Mouse (Mus musculus) liver, embryonic 13.5 days (tissue): ENCODE results near the gene Plppr1. TPM values are rescaled to one million over a fixed set of nuclear protein-coding genes. Genes with fewer than 3 reads are reported as not detected.

Source experiments
- ATAC-seq: fragments of 200-750 bp; cut with Nextera tagmentation; 2 replicates; pipeline ENCODE4 v1.8.0; 2017; ENCODE audit warnings: low read depth, mild to moderate bottlenecking, moderate number of reproducible peaks, moderate library complexity
- DNase-seq: peaks from one replicate; pipeline ENCODE4 v3.0.0; 2022
- H3K27ac ChIP-seq: fragments of 300-500 bp; sonication (generic); 2 replicates; pipeline ENCODE4 v1.5.1; 2015; ENCODE audit warnings: moderate library complexity, mild to moderate bottlenecking, inconsistent platforms
- H3K27me3 ChIP-seq: fragments of 300-500 bp; sonication (generic); 2 replicates; pipeline ENCODE4 v1.6.1; 2015; ENCODE audit warnings: mild to moderate bottlenecking, inconsistent platforms
- H3K36me3 ChIP-seq: fragments of 300-500 bp; sonication (generic); 2 replicates; pipeline ENCODE4 v1.6.1; 2015; ENCODE audit warnings: mild to moderate bottlenecking, inconsistent platforms
- H3K4me1 ChIP-seq: fragments of 300-500 bp; sonication (generic); replicated peaks from 2 replicates; pipeline ENCODE4 v1.6.1; 2015; ENCODE audit warnings: inconsistent platforms
- H3K4me2 ChIP-seq: fragments of 300-500 bp; sonication (generic); 2 replicates; pipeline ENCODE4 v1.6.1; 2015; ENCODE audit warnings: inconsistent platforms, mild to moderate bottlenecking, moderate library complexity
- H3K4me3 ChIP-seq: fragments of 300-500 bp; sonication (generic); replicated peaks from 2 replicates; pipeline ENCODE4 v1.5.1; 2015; ENCODE audit warnings: mild to moderate bottlenecking, inconsistent platforms
- H3K9ac ChIP-seq: fragments of 300-500 bp; sonication (generic); 2 replicates; pipeline ENCODE4 v1.6.1; 2015; ENCODE audit warnings: mild to moderate bottlenecking, inconsistent platforms
- H3K9me3 ChIP-seq: fragments of 300-500 bp; sonication (generic); replicated peaks from 2 replicates; pipeline ENCODE4 v1.6.1; 2016; ENCODE audit warnings: inconsistent platforms
- WGBS: fragments of 180-500 bp; shearing (Covaris S2); methylation state at CpG from one replicate; pipeline ENCODE4 v1.1.7; 2015; ENCODE audit not compliant: insufficient replicate concordance; 5-methylcytosine and 5-hydroxymethylcytosine counted together
- polyA plus RNA-seq: library from polyadenylated mRNA; unstranded; fragments of >200 nt; fragmentation: Nextera tagmentation; extraction: Ambion mirVana; gene quantifications from 2 replicates; pipeline ENCODE4 v1.2.1, GENCODE M21; 2015

The Plppr1 gene
- polyA plus RNA-seq, 1 experiment from 2014 or later, result 0.23 TPM

GRCm38 (mm10) chr4:49075881-49076280, 16.8 kb downstream of the Plppr1 start:
- Histone ChIP-seq H3K4me1 (no peaks in the 10 kb centered on the region), H3K27me3 (no peaks in the 10 kb centered on the region), H3K36me3 (no peaks in the 10 kb centered on the region), H3K4me2 (no peak overlapping the region), H3K27ac (no peak overlapping the region), H3K9ac (no peak overlapping the region), H3K4me3 (no peak overlapping the region), H3K9me3 (no peaks in the 10 kb centered on the region)
- 54% methylated on average over 2 of the region's 2 CpGs for WGBS
- DNase-seq, result no peak
- no peak for ATAC-seq

- no peak overlapping the region for H3K9ac ChIP-seq
- ATAC-seq, result no peak
These were observed 20.3 kb downstream of the Plppr1 start for GRCm38 (mm10) chr4:49079399-49079798.

DNA sequence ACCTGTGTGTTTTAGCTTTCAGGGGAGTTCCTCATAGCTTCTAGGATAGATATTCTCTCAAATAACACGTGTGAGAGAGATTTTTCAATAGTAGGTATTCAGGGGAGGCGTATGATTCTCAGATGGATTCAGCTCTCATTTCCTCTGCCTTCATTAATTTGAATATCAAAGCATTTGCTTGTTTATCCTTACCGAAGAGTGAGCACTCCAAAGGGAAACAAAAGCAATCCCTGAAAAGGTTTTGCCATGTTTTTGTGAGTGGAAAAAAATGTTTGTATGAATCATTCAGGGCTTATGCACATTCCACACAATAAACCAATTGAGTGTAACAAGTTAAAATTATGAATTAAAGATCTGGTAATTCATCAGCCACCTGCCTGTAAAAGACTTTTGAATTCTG, 29.1 kb downstream of the Plppr1 start:
- H3K36me3 ChIP-seq, result no peaks in the 10 kb centered on the region
- H3K4me2 ChIP-seq, result no peak overlapping the region
- H3K9ac ChIP-seq, result no peak overlapping the region
- DNase-seq (no peak), ATAC-seq (no peak)
- no peak overlapping the region for H3K27ac ChIP-seq
- no peaks in the 10 kb centered on the region for H3K27me3 ChIP-seq
- no peak overlapping the region for H3K4me3 ChIP-seq
- no peaks in the 10 kb centered on the region for H3K9me3 ChIP-seq
- 33% methylated on average over 3 of the region's 3 CpGs for WGBS
- no peaks in the 10 kb centered on the region for H3K4me1 ChIP-seq

More at GRCm38 (mm10) chr4:49079399-49079798, 20.3 kb downstream of the Plppr1 start:
- 22% methylated on average over 1 of the region's 1 CpGs for WGBS
- H3K27ac ChIP-seq, result no peak overlapping the region
- H3K4me2 ChIP-seq, result no peak overlapping the region
- no peaks in the 10 kb centered on the region for H3K9me3 ChIP-seq
- H3K4me1 ChIP-seq, result no peaks in the 10 kb centered on the region
- no peaks in the 10 kb centered on the region for H3K36me3 ChIP-seq
- H3K27me3 ChIP-seq, result no peaks in the 10 kb centered on the region
- no peak for DNase-seq
- H3K4me3 ChIP-seq, result no peak overlapping the region

DNA sequence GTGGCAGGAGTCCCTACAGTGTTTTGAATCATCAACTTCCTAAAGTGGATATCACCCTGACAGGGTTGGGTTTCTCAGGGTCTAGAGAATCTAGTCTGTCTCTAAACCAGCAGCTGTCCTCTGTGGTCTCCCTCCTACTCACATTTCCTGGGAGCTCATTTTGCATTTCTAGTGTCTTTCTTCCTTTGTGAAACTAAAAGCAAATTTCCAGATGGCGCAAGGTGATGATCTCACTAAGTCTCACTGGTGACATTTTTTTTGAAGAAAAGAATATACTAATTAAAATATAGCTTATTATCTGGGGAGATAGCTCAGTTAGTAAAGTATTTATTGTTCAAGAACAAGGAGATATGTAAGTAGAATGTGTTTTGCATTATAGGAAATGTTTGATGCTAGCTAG, 31.4 kb downstream of the Plppr1 start:
- H3K4me3 ChIP-seq, result no peak overlapping the region
- H3K36me3 ChIP-seq, result no peaks in the 10 kb centered on the region
- H3K4me2 ChIP-seq, result no peak overlapping the region
- H3K4me1 ChIP-seq, result no peaks in the 10 kb centered on the region
- no peak for DNase-seq
- no peak overlapping the region for H3K27ac ChIP-seq
- 80% methylated on average over 1 of the region's 1 CpGs for WGBS
- no peak overlapping the region for H3K9ac ChIP-seq
- no peaks in the 10 kb centered on the region for H3K27me3 ChIP-seq
- no peaks in the 10 kb centered on the region for H3K9me3 ChIP-seq
- ATAC-seq, result no peak

DNA sequence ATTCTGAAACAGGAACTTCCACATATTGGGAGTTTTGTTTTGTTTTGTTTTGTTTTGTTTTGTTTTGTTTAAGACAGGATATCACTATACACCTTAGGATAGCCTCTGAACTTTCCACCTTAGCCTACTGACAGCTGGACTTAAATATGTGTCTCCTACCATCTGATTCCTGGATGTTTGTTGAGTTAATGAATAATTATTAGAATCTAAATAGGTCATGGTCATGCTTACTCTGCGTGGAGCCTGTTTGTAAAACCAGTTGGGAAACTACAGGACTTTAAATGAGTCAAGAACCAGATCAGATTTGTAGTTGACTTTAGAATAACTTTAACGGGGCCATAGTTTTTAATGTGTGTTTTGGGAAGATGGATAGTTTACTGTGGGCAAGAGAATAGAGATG, 40.4 kb downstream of the Plppr1 start:
- ATAC-seq (no peak), DNase-seq (no peak)
- H3K4me1 ChIP-seq, result no peaks in the 10 kb centered on the region
- H3K9ac ChIP-seq, result no peak overlapping the region
- no peak overlapping the region for H3K4me3 ChIP-seq
- H3K27me3 ChIP-seq, result no peaks in the 10 kb centered on the region
- no peak overlapping the region for H3K27ac ChIP-seq
- H3K9me3 ChIP-seq, result no peaks in the 10 kb centered on the region
- no peak overlapping the region for H3K4me2 ChIP-seq
- no peaks in the 10 kb centered on the region for H3K36me3 ChIP-seq
- 51% methylated on average over 2 of the region's 2 CpGs for WGBS

DNA sequence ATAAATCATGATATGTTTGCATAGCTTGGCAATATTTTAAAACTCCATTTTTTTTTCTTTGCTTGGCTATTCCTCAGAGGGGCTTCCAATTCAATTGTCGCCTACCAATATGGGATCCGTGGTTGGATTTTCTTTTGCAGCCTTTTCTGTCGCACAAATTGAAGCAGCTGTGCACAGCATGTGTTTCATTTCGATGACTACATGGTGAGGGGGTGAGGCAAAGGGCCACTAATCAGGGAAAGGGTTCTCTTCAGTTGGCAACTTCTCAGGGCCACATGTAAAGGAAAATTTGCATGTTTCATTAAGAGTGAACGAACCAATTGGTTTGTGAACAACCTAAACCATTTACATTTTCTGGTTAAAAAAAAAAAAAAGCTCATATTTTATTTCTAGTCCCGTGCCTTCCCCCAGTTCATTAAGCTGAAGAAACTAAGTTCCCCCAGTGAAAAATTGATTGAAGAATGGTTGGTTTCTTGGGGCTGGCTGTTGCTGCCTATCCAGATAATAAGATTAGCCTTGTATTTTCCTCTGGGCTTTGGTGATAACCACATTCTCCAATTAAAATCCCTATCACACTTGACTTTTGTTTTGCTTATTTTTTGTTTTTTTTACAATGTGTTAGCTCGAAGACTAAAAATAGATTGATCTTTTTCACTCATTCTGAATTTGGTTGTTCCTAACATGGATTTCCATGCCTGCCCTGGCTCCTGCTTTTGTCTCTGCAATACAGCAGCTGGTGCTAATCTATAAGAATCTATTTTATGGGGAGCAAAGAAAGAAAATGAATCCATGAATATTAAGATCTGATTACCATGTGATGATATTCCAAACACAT, 43.1 kb downstream of the Plppr1 start:
- ATAC-seq, result no peak
- DNase-seq, result no peak
- no peak overlapping the region for H3K27ac ChIP-seq
- no peaks in the 10 kb centered on the region for H3K4me1 ChIP-seq
- H3K4me3 ChIP-seq, result no peak overlapping the region
- H3K9ac ChIP-seq, result no peak overlapping the region
- no peaks in the 10 kb centered on the region for H3K27me3 ChIP-seq
- WGBS, result 59% methylated on average over 7 of the region's 7 CpGs
- H3K4me2 ChIP-seq, result no peak overlapping the region
- H3K36me3 ChIP-seq, result no peaks in the 10 kb centered on the region
- no peaks in the 10 kb centered on the region for H3K9me3 ChIP-seq

- Histone ChIP-seq H3K36me3 (no peaks in the 10 kb centered on the region), H3K4me1 (no peaks in the 10 kb centered on the region), H3K27me3 (no peaks in the 10 kb centered on the region), H3K9me3 (no peaks in the 10 kb centered on the region), H3K27ac (no peak overlapping the region), H3K4me2 (no peak overlapping the region), H3K4me3 (no peak overlapping the region), H3K9ac (no peak overlapping the region)
- 72% methylated on average over 4 of the region's 4 CpGs for WGBS
- DNase-seq (no peak), ATAC-seq (no peak)
These were observed 43.7 kb downstream of the Plppr1 start for GRCm38 (mm10) chr4:49102769-49103193.

GRCm38 (mm10) chr4:49104860-49105259, 45.8 kb downstream of the Plppr1 start:
- 76% methylated on average over 8 of the region's 8 CpGs for WGBS
- no peak overlapping the region for H3K4me3 ChIP-seq
- no peaks in the 10 kb centered on the region for H3K27me3 ChIP-seq
- DNase-seq, result no peak
- no peaks in the 10 kb centered on the region for H3K4me1 ChIP-seq
- no peak overlapping the region for H3K9ac ChIP-seq
- no peaks in the 10 kb centered on the region for H3K36me3 ChIP-seq
- no peak for ATAC-seq
- no peak overlapping the region for H3K4me2 ChIP-seq
- H3K9me3 ChIP-seq, result no peaks in the 10 kb centered on the region
- H3K27ac ChIP-seq, result no peak overlapping the region

DNA sequence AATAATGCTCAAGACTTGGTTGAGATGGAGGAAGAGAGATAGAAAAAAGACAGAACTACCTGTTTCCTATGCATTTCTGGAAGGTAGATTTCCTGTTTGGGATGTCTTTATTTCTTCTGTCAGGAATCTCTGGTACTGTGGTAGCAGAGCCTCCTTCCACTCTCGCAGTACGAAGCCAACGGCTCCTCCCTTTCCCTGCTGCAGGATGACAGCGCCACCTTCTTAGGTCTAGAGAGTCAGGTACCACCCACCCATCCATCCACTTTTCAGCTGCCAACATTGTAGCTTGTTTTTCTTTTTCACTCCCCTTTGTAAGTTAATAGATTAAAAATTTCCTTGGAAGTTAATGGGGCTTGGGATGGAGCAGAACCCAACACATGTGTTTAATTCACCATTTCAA, 48.8 kb downstream of the Plppr1 start:
- no peak for DNase-seq
- Histone ChIP-seq H3K4me3 (no peak overlapping the region), H3K27me3 (no peaks in the 10 kb centered on the region), H3K36me3 (no peaks in the 10 kb centered on the region), H3K9me3 (no peaks in the 10 kb centered on the region), H3K4me1 (no peaks in the 10 kb centered on the region), H3K27ac (no peak overlapping the region), H3K4me2 (no peak overlapping the region), H3K9ac (no peak overlapping the region)
- 65% methylated on average over 4 of the region's 4 CpGs for WGBS
- ATAC-seq, result no peak

DNA sequence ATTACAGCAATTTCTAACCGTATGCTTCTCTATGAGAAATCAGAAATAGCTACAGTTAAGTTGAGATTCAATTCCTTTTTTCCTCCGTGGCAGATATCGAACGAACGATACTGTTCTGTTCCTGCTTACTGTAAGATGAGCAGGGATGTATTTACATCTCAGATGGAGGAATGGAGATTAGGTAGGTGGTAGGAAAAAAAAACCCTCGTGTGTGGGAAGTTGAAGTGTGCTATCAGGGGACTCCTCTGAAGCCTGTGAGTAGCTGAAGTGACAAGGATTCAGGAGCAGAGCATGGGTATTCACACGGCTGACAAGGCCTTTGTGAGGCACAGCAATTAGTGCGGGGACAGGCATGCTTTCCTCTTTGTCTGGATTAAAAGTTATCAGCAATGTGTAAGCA, 49.3 kb downstream of the Plppr1 start:
- Histone ChIP-seq H3K9ac (no peak overlapping the region), H3K9me3 (no peaks in the 10 kb centered on the region), H3K4me3 (no peak overlapping the region), H3K4me1 (no peaks in the 10 kb centered on the region), H3K36me3 (no peaks in the 10 kb centered on the region), H3K27ac (no peak overlapping the region), H3K4me2 (no peak overlapping the region), H3K27me3 (no peaks in the 10 kb centered on the region)
- DNase-seq (no peak), ATAC-seq (no peak)
- WGBS, result 65% methylated on average over 8 of the region's 8 CpGs

DNA sequence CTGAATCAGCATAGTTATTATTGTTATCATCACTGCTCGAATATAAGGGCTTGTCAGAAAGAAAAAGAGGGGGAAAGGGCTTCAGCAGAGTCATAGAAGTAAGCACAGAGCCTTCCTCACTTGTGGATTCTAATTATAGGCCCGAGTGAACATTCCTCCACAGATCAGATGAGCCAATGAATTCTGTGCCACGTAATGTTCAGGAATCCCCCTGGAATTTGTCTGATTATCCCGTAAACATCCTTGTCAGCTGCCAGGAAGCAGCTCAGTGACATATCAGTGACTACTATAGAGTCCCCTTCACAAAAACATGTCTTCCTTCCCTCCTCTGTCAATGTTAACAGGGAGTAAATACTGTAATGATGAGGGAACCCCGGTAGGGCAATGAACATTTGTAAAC, 50.9 kb downstream of the Plppr1 start:
- DNase-seq (no peak), ATAC-seq (no peak)
- Histone ChIP-seq H3K4me1 (no peaks in the 10 kb centered on the region), H3K27ac (no peak overlapping the region), H3K4me2 (no peak overlapping the region), H3K9ac (no peak overlapping the region), H3K9me3 (no peaks in the 10 kb centered on the region), H3K4me3 (no peak overlapping the region), H3K36me3 (no peaks in the 10 kb centered on the region), H3K27me3 (no peaks in the 10 kb centered on the region)
- WGBS, result 43% methylated on average over 5 of the region's 5 CpGs

DNA sequence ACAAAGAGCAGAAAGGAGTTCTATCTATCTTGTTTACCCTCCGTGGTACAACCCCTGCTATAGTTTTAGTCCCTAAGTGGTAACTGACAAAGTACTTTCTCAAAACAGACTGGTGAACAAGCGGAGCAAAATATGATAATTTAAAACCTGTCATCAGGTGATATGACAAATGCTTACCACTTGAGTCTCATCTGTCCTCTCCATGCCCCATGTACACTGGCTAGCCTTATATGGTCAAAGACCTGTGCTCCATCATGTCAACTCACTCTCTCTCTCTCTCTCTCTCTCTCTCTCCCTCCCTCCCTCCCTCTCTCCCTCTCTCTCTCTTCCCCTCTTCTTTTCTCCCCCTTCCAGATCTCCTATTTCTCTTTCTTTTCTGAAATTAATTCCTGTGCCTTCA, 59.8 kb downstream of the Plppr1 start:
- Histone ChIP-seq H3K9me3 (no peaks in the 10 kb centered on the region), H3K4me1 (no peaks in the 10 kb centered on the region), H3K27me3 (no peaks in the 10 kb centered on the region), H3K36me3 (no peaks in the 10 kb centered on the region), H3K4me2 (no peak overlapping the region), H3K9ac (no peak overlapping the region), H3K27ac (no peak overlapping the region), H3K4me3 (no peak overlapping the region)
- WGBS, result 50% methylated on average over 2 of the region's 2 CpGs
- DNase-seq, result no peak
- no peak for ATAC-seq
